In the genomic region with DNA sequence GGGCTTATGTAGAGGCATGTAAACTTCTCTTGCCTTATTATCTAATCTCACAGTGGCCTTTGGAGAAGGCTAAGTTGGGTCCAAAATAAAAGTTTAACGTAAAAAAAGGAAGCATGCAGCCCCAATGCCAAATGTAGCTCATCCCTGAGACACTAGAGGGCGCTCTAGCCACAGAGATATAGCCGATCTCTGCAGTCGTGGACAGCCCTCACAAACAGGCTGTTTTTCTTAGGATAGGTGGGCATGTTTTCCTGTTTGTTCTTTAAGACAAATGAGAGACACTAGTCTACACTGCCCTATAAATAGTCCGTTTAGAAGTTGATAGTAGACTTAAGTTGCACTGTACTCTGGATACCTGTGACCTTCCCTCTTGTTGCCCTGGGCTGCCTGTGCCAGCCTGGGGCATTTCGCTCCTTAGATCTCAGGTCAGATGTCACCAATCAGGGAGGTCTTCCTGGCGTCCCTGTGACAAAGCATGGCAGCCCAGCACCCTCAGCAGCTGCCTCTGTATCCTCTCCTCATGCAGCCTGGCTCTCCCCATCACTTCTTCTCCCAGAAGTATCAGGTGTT, we compare ENCODE assay signal across 8 mouse cellular contexts. TPM values are rescaled to one million over a fixed set of nuclear protein-coding genes. Genes with fewer than 3 reads are reported as not detected.
A peak's percentile ranks its signal among the peaks of the same experiment; 100 is the strongest.
DNase-seq lines count a peak whose midpoint lies in the region; ATAC-seq and TF ChIP-seq lines count a peak whose summit lies in the region.

No protein-coding gene starts in this region.

- peak; percentile 21 for DNase-seq in ovary, postnatal 10 days (ENCODE audit: low spot score)
- DNase-seq in ovary, adult 18-20 months (ENCODE audit: low spot score) = no peak
- DNase-seq in cerebellum, adult 2 months = peak; percentile 70 to 74
- DNase-seq in left cerebral cortex, postnatal 4 days = peak; percentile 77
- DNase-seq in midbrain, embryonic 14.5 days = peak; percentile 90
- peak; percentile 48 to 77 for DNase-seq in spleen, postnatal 10 days (ENCODE audit: low spot score in 2 of 2)

- intact Hi-C loops in left cerebral cortex, postnatal 4 days (cut with DNase I) = no loop called here

- peak; percentile 73 for ATAC-seq in forebrain, embryonic 16.5 days
- ATAC-seq in intestine, embryonic 15.5 days = peak; percentile 42; the same call in 1 of the 2 replicates
- peak; percentile 40; the same call in 1 of the 2 replicates for ATAC-seq in midbrain, embryonic 14.5 days (ENCODE audit: low FRiP score, low TSS enrichment)

- H3K36me3 ChIP-seq in forebrain, embryonic 16.5 days (ENCODE audit: control insufficient read depth, insufficient read depth) = no peaks in the 10 kb centered on the region
- H3K36me3 ChIP-seq in intestine, embryonic 15.5 days = no peaks in the 10 kb centered on the region
- no peaks in the 10 kb centered on the region for H3K36me3 ChIP-seq in midbrain, embryonic 14.5 days (ENCODE audit: control insufficient read depth, insufficient read depth, low read length)

- no peaks in the 10 kb centered on the region for H3K4me1 ChIP-seq in cerebellum, adult 2 months (ENCODE audit: control insufficient read depth, insufficient read depth, low read length)
- H3K4me1 ChIP-seq in forebrain, embryonic 16.5 days (replicated peaks; ENCODE audit: control insufficient read depth, insufficient read depth, low read length) = no peaks in the 10 kb centered on the region
- H3K4me1 ChIP-seq in intestine, embryonic 15.5 days (replicated peaks) = no peaks in the 10 kb centered on the region
- H3K4me1 ChIP-seq in midbrain, embryonic 14.5 days (ENCODE audit: control insufficient read depth, insufficient read depth, low read length) = no peaks in the 10 kb centered on the region

- H3K9ac ChIP-seq in forebrain, embryonic 16.5 days (replicated peaks; ENCODE audit: low read depth, low read length) = no peak overlapping the region
- H3K9ac ChIP-seq in intestine, embryonic 15.5 days = no peak overlapping the region
- H3K9ac ChIP-seq in midbrain, embryonic 14.5 days (replicated peaks; ENCODE audit: low read length) = no peak overlapping the region

- peak; percentile 88 for TF ChIP-seq CTCF in cerebellum, adult 2 months (IDR thresholded peaks at IDR 0.05; ENCODE audit: borderline replicate concordance, insufficient read depth, low read depth, low read length)

- H3K4me2 ChIP-seq in forebrain, embryonic 16.5 days (ENCODE audit: low read length) = no peak overlapping the region
- H3K4me2 ChIP-seq in intestine, embryonic 15.5 days (replicated peaks) = no peak overlapping the region
- no peak overlapping the region for H3K4me2 ChIP-seq in midbrain, embryonic 14.5 days (ENCODE audit: low read length)

- no peaks in the 10 kb centered on the region for H3K9me3 ChIP-seq in forebrain, embryonic 16.5 days (ENCODE audit: control insufficient read depth, low read length)
- H3K9me3 ChIP-seq in intestine, embryonic 15.5 days = no peaks in the 10 kb centered on the region
- no peaks in the 10 kb centered on the region for H3K9me3 ChIP-seq in midbrain, embryonic 14.5 days (ENCODE audit: control insufficient read depth, low read length)

- TF ChIP-seq POLR2A in cerebellum, adult 2 months (IDR thresholded peaks at IDR 0.05; ENCODE audit: borderline replicate concordance, insufficient read depth, low read length) = no peak

- H3K27me3 ChIP-seq in cerebellum, adult 2 months (ENCODE audit: control insufficient read depth, insufficient read depth, low read length) = no peaks in the 10 kb centered on the region
- H3K27me3 ChIP-seq in forebrain, embryonic 16.5 days (replicated peaks; ENCODE audit: control insufficient read depth, insufficient read depth, low read length) = no peaks in the 10 kb centered on the region
- no peaks in the 10 kb centered on the region for H3K27me3 ChIP-seq in intestine, embryonic 15.5 days (replicated peaks)
- no peaks in the 10 kb centered on the region for H3K27me3 ChIP-seq in midbrain, embryonic 14.5 days (ENCODE audit: control insufficient read depth, insufficient read depth, low read length)

- WGBS in cerebellum, adult 2 months = 12% methylated on average over 7 of the region's 7 CpGs
- 18% methylated on average over 7 of the region's 7 CpGs for WGBS in forebrain, embryonic 16.5 days
- WGBS in intestine, embryonic 15.5 days = 15% methylated on average over 7 of the region's 7 CpGs
- WGBS in midbrain, embryonic 14.5 days = 18% methylated on average over 7 of the region's 7 CpGs

- H3K27ac ChIP-seq in cerebellum, adult 2 months (ENCODE audit: insufficient read depth, low read length) = no peak overlapping the region
- no peak overlapping the region for H3K27ac ChIP-seq in forebrain, embryonic 16.5 days (ENCODE audit: low read length)
- no peak overlapping the region for H3K27ac ChIP-seq in intestine, embryonic 15.5 days
- H3K27ac ChIP-seq in midbrain, embryonic 14.5 days (replicated peaks; ENCODE audit: low read depth, low read length) = no peak overlapping the region

- H3K4me3 ChIP-seq in cerebellum, adult 2 months (replicated peaks; ENCODE audit: insufficient read depth, low read depth, low read length) = no peak overlapping the region
- no peak overlapping the region for H3K4me3 ChIP-seq in forebrain, embryonic 16.5 days (replicated peaks; ENCODE audit: low read length)
- no peak overlapping the region for H3K4me3 ChIP-seq in intestine, embryonic 15.5 days (replicated peaks)
- H3K4me3 ChIP-seq in midbrain, embryonic 14.5 days (replicated peaks; ENCODE audit: low read depth, low read length) = no peak overlapping the region

RNA-seq across cellular contexts. Expression of gene Clybl, which starts 9.5 kb away (rescaled TPM):
- polyA plus RNA-seq in cerebellum, adult 2 months (2012; rRNA removed) = 38.1 and 40.6 TPM in 2 replicates
- polyA plus RNA-seq in forebrain, embryonic 16.5 days (2015; fragmentation: Nextera tagmentation; extraction: Ambion mirVana) = 7.5 and 8.4 TPM in 2 replicates
- 29.5 and 33.7 TPM in 2 replicates for polyA plus RNA-seq in intestine, embryonic 15.5 days (2015; fragmentation: Nextera tagmentation; extraction: Ambion mirVana)
- total RNA-seq in left cerebral cortex, postnatal 4 days (2021) = 1 to 10 TPM; 6.5 to 8.5 TPM
- polyA plus RNA-seq in midbrain, embryonic 14.5 days (2014; fragmentation: Nextera tagmentation; extraction: Ambion mirVana) = 12.8 and 17.2 TPM in 2 replicates
